Mouse (Mus musculus) activated CD4-positive, CD25-positive, alpha-beta regulatory T cell (primary cell): Measurements from ENCODE around the gene Neu2. TPM values are rescaled to one million over a fixed set of nuclear protein-coding genes. Genes with fewer than 3 reads are reported as not detected.

ENCODE experiments used
- polyA plus RNA-seq, 2 experiments: library from polyadenylated mRNA; unstranded; fragments of 100-300 nt; shearing (Covaris generic); gene quantifications; one replicate each; pipeline ENCODE4 v1.2.1; 2017

Gene Neu2
- polyA plus RNA-seq: under 1 TPM in 1 of 2 experiments, not detected in 1; 0.22 TPM

GRCm38 (mm10) chr1:87509561-87510165 is at the start of gene Neu2:
Gene Neu2, plus strand, starts transcription at chr1:87509889.

GRCm38 (mm10) chr1:87469971-87470370 is 39.7 kb upstream of the Neu2 start, which contains the start of gene Snorc:
Gene Snorc, plus strand, starts transcription at chr1:87470271.

GRCm38 (mm10) chr1:87573800-87574215 is 64.1 kb downstream of the Neu2 start, which contains the start of gene Ngef:
Gene Ngef, minus strand, starts transcription at chr1:87573870.

GRCm38 (mm10) chr1:87620211-87620668 is 110.6 kb downstream of the Neu2 start, which contains the start of gene Inpp5d:
Gene Inpp5d, plus strand, starts transcription at chr1:87620312.

Other genes starting within 250 kb of the Neu2 start
- under 1 TPM in 1 of 2 experiments, not detected in 1; 0.21 TPM for gene Efhd1, start 245.5 kb upstream of the Neu2 start, polyA plus RNA-seq
- gene Gigyf2, start 182.9 kb upstream of the Neu2 start, polyA plus RNA-seq: 10 to 100 TPM; 56.4 to 64.0 TPM
- under 1 TPM; 0.21 to 0.95 TPM for gene Kcnj13, start 115.2 kb upstream of the Neu2 start, polyA plus RNA-seq
- not detected for gene Snorc, start 39.6 kb upstream of the Neu2 start, polyA plus RNA-seq
- gene Ngef, start 64.0 kb downstream of the Neu2 start, polyA plus RNA-seq: not detected
- 100 to 1,000 TPM; 117 to 196 TPM for gene Inpp5d, start 110.4 kb downstream of the Neu2 start, polyA plus RNA-seq
- 10 to 100 TPM; 40.1 to 42.1 TPM for gene Atg16l1, start 246.0 kb downstream of the Neu2 start, polyA plus RNA-seq